Mouse (Mus musculus): ENCODE data around the gene Dpp6. TPM values are rescaled to one million over a fixed set of nuclear protein-coding genes. Genes with fewer than 3 reads are reported as not detected.

Dpp6 gene
- polyA plus RNA-seq (2016; fragmentation: Nextera tagmentation; extraction: Ambion mirVana), result 6.1 and 12.7 TPM in 2 replicates

DNA sequence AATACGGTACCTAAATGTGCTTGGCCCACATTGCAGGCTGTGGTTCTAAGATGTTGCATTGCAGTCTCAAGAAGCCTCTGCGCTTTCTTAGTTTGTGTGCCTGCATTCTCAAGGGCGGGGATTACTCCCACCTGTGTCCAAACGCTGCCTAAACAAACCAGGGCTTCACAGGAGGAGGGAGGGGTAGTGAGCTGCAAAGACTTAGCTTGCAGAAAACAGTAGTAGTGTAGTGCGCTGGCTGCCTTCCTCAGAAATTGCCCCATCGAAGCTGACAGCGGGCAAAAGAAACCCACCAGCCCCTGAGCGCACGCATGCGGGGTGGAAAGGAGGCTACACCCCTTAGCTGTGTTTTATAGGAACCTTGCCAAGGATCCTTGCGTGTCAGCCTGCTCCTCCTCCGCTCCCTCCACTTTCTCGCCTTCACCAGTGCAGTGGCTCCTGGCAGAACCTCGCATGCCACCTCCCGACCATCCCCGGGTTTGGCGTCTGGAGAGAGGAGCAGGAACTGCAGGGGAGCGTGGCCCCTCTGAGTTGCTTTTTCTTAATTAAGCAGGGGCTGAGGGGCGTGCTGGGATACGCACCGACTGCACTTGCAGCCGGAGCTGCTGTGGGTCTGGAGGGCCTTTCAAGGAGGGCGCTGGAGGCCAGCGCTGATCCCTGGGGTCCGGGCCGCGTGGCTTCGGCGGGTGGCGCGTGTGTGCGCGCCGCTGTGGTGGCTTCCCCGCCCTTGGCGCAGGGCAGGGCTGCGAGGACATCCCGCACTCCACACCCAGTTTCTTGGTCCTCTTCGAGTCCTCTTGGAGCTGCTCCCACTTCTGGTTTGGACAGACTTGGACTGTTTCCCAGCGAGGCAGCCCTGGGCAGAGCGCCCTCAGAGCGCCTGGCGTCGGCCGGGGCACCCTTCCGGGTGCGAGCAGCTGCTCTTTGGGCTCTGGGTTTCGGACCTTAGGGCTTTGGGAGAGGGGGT is at the start of gene Dpp6:
TSS of gene Dpp6 (plus strand) at position 229 of the 967 bp plus-strand sequence.
- peaks cover 11% of the 10 kb centered on the region for H3K4me1 ChIP-seq (replicated peaks)
- peak within 1 kb of the TSS; percentile 53 for H3K4me3 ChIP-seq
- no peaks in the 10 kb centered on the region for H3K36me3 ChIP-seq
- H3K27ac ChIP-seq, result 0 out of 2 replicates have a peak within 1 kb of the TSS, but pooled peaks have one; percentile 18
- peak; percentile 39 for DNase-seq (ENCODE audit: low spot score)
- peaks cover 33% of the 10 kb centered on the region for H3K27me3 ChIP-seq (ENCODE audit: insufficient read depth, poor library complexity, severe bottlenecking)
- 3% methylated on average over 48 of the region's 48 CpGs for WGBS
- H3K9me3 ChIP-seq, result no peaks in the 10 kb centered on the region

DNA sequence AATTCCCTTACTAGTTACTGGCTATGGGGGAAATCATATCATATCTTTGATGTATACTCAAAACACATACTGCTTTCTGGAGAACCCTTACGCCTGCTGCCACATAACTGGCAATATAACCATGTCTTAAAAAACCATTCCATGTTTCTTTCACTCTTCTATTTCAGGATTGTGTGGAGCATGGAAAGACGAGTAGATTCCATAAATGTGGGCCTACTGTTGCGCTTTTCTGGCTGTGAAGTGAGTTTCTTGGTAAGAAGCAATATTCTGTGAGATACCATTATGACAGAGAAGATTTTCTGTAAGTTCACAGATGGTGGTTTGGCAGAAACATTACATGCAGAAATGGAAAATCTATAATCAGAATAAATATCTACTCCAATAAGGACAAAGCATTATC is 33.0 kb upstream of the Dpp6 start:
- no peaks in the 10 kb centered on the region for H3K36me3 ChIP-seq
- 83% methylated on average over 3 of the region's 3 CpGs for WGBS
- no peak overlapping the region for H3K27ac ChIP-seq
- H3K4me1 ChIP-seq (replicated peaks), result no peaks in the 10 kb centered on the region
- H3K4me3 ChIP-seq, result no peak overlapping the region
- no peaks in the 10 kb centered on the region for H3K9me3 ChIP-seq
- DNase-seq (ENCODE audit: low spot score), result no peak
- no peaks in the 10 kb centered on the region for H3K27me3 ChIP-seq (ENCODE audit: insufficient read depth, poor library complexity, severe bottlenecking)

DNA sequence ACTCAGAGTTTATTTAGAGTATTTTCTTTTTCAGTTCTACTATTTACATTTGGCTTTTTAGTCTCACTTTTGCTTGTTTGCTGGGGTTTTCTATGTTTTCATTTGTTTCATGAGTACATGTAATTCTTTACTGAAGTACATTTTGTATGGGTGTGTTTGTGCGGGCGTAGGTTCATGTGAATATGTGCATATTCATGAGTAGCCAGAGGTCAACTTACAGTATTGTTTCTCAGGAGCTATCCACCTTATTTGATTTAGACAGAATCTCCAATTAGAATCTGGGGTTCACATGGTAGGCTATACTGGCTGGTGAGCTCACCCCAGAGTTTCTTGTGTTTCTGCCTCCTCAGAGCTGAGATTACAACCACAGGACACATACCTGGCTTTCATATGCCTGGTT is 21.5 kb upstream of the Dpp6 start:
- H3K36me3 ChIP-seq, result no peaks in the 10 kb centered on the region
- H3K4me3 ChIP-seq, result no peak overlapping the region
- no peaks in the 10 kb centered on the region for H3K4me1 ChIP-seq (replicated peaks)
- H3K9me3 ChIP-seq, result no peaks in the 10 kb centered on the region
- no peak overlapping the region for H3K27ac ChIP-seq
- no peak for DNase-seq (ENCODE audit: low spot score)
- H3K27me3 ChIP-seq (ENCODE audit: insufficient read depth, poor library complexity, severe bottlenecking), result no peaks in the 10 kb centered on the region
- WGBS, result 93% methylated on average over 2 of the region's 2 CpGs

DNA sequence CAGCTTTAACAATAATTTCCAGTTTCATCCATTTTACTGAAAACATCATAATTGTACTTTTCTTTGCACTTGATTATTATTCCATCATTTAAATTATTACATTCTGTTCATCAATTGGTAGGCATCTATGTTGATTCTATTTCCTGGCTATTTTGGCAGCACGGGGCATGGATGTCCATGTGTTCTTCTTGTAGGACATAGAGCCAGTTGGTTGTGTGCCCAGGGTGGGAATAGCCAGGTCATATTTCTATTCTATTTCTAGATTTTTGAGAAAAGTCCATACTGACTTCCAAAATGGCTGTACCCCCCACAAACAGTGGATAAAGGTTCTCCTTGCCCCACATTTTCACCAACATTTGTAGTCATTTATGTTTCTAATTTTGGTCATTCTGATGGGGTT is 19.0 kb downstream of the Dpp6 start:
- no peaks in the 10 kb centered on the region for H3K9me3 ChIP-seq
- no peak overlapping the region for H3K27ac ChIP-seq
- no peak for DNase-seq (ENCODE audit: low spot score)
- no peaks in the 10 kb centered on the region for H3K4me1 ChIP-seq (replicated peaks)
- H3K36me3 ChIP-seq, result no peaks in the 10 kb centered on the region
- H3K27me3 ChIP-seq (ENCODE audit: insufficient read depth, poor library complexity, severe bottlenecking), result no peaks in the 10 kb centered on the region
- 93% methylated on average over 1 of the region's 1 CpGs for WGBS
- H3K4me3 ChIP-seq, result no peak overlapping the region

DNA sequence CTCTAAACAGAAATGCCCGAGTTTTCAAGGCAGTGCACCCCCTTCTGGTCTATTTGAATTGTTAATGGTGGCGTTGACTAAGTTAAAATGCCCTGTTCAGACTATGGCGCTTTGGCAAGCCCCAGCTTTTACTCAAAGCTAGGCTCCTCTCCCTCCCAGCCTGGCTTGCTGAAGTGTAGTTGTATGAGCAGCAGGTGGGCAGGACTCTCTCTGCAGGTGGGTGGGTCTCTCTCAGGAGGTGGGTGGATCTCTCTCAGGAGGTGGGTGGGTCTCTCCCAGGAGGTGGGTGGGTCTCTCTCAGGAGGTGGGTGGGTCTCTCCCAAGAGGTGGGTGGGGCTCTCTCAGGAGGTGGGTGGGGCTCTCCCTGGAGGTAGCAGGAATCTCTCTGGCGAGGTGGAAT is 24.1 kb downstream of the Dpp6 start:
- 19% methylated on average over 4 of the region's 4 CpGs for whole genome bisulfite sequencing
- Histone ChIP-seq H3K4me3 (no peak overlapping the region), H3K4me1 (replicated peaks) (no peaks in the 10 kb centered on the region), H3K9me3 (no peaks in the 10 kb centered on the region), H3K36me3 (no peaks in the 10 kb centered on the region), H3K27ac (no peak overlapping the region), H3K27me3 (ENCODE audit: insufficient read depth, poor library complexity, severe bottlenecking) (no peaks in the 10 kb centered on the region)
- DNase-seq (ENCODE audit: low spot score), result no peak

DNA sequence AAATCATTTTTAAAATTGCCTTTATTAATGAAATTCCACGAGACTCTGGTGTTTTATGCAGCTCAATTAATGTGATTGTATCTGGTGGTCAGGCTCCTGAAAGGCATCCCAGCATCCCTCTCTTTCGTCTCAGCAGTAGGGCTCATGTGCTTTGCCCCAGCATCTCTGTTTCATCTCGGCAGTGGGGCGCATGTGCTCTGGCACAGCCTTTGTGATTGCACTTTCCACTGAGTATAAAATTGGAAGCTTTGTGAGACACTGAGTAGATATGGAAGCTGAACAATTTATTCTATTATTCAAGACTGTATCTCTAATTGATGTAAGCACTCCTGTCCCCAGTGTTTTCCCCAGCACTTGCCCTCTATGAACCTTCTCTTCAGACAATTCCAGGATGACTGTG is 37.7 kb downstream of the Dpp6 start:
- WGBS, result 68% methylated on average over 4 of the region's 4 CpGs
- Histone ChIP-seq H3K9me3 (no peaks in the 10 kb centered on the region), H3K36me3 (no peaks in the 10 kb centered on the region), H3K27ac (no peak overlapping the region), H3K27me3 (ENCODE audit: insufficient read depth, poor library complexity, severe bottlenecking) (no peaks in the 10 kb centered on the region), H3K4me1 (replicated peaks) (no peaks in the 10 kb centered on the region), H3K4me3 (no peak overlapping the region)
- DNase-seq (ENCODE audit: low spot score), result no peak

DNA sequence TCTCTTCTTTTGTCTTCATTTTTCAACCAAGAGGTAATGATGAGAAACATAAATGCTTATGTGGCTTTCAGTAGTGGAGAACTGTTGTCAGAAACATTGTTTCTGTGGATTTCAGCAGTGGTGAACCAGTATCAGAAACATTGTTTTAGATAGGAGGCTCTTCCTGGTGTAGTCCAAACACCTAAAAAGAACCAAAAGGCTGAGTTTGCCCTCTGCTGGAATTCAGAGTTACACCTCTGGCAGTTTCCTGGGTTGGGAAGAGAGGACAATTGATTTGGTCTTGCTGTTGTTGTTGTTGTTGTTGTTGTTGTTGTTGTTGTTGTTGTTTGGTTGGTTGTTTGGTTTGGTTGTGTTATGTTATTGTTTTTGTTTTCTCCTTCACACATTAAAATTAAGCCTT is 58.4 kb downstream of the Dpp6 start:
- no peak overlapping the region for H3K27ac ChIP-seq
- H3K9me3 ChIP-seq, result no peaks in the 10 kb centered on the region
- no peaks in the 10 kb centered on the region for H3K4me1 ChIP-seq (replicated peaks)
- H3K36me3 ChIP-seq, result no peaks in the 10 kb centered on the region
- DNase-seq (ENCODE audit: low spot score), result no peak
- H3K4me3 ChIP-seq, result no peak overlapping the region
- no peaks in the 10 kb centered on the region for H3K27me3 ChIP-seq (ENCODE audit: insufficient read depth, poor library complexity, severe bottlenecking)

DNA sequence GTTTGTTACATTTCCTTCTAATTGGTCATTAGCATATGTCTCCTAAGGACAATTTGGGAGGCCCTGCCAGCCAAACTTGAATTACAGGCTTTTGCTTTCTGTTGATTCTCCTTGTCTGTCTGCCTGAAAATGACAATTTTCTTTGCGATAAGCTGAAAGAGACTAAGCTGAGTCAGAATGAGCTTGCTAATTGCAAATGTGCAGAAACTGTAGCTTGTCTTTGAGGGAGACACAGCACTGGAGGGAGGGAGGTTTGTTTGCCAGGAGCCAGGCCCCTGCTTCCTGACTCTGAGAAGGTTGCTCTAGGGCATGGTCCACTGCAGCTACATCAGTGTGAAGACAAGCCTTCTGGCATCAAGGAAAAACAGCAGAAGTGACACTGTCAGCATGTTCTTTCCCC is 70.5 kb downstream of the Dpp6 start:
- no peak for DNase-seq (ENCODE audit: low spot score)
- no peaks in the 10 kb centered on the region for H3K4me1 ChIP-seq (replicated peaks)
- no peak overlapping the region for H3K27ac ChIP-seq
- H3K27me3 ChIP-seq (ENCODE audit: insufficient read depth, poor library complexity, severe bottlenecking), result no peaks in the 10 kb centered on the region
- WGBS, result 94% methylated on average over 1 of the region's 1 CpGs
- H3K36me3 ChIP-seq, result no peaks in the 10 kb centered on the region
- no peaks in the 10 kb centered on the region for H3K9me3 ChIP-seq
- H3K4me3 ChIP-seq, result no peak overlapping the region

DNA sequence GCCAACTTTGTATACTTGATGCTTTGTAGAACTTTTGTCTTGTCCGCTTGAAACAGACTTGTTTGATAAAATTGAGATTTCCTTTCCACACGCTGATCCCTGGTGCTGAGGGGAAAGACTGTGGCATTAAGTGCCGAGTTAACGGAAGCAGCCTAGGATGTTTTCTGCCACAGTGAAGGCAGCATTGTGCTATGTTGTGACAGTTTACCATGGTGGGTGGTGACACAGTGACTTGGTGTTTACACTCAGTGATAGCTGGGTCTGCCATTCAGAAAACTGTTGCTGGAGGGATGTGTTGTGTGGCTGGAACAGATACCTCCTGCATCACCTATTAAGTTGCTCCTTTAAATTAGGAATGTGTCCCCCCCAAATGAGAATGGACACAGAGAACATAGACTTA is 71.1 kb downstream of the Dpp6 start:
- WGBS, result 84% methylated on average over 4 of the region's 4 CpGs
- DNase-seq (ENCODE audit: low spot score), result no peak
- H3K4me1 ChIP-seq (replicated peaks), result no peaks in the 10 kb centered on the region
- H3K9me3 ChIP-seq, result no peaks in the 10 kb centered on the region
- no peak overlapping the region for H3K4me3 ChIP-seq
- no peaks in the 10 kb centered on the region for H3K36me3 ChIP-seq
- H3K27me3 ChIP-seq (ENCODE audit: insufficient read depth, poor library complexity, severe bottlenecking), result no peaks in the 10 kb centered on the region
- no peak overlapping the region for H3K27ac ChIP-seq

DNA sequence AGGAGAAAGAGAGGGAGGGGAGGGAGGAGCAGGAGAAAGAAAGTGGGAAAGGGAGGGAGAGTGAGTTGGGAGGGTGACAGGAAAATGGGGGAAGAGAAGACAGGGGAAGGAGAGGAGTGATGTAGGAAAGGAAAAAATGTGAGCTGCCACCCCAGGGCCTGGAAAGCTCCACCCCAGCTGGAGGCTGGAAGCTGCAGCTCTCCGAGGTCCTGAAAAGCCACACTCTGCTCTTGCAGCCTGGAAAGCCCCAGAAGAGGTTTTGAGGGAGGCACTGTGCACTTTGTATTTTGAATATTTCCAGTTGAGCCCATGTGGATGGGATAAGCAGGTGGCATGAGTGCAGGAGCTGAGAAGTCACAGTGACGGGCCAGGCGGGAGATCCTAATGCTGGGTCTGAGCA is 77.3 kb downstream of the Dpp6 start:
- peak; percentile 13 for DNase-seq (ENCODE audit: low spot score)
- 20% methylated on average over 3 of the region's 3 CpGs for whole genome bisulfite sequencing
- H3K9me3 ChIP-seq, result no peaks in the 10 kb centered on the region
- H3K4me3 ChIP-seq, result no peak overlapping the region
- H3K36me3 ChIP-seq, result no peaks in the 10 kb centered on the region
- no peaks in the 10 kb centered on the region for H3K27me3 ChIP-seq (ENCODE audit: insufficient read depth, poor library complexity, severe bottlenecking)
- no peak overlapping the region for H3K27ac ChIP-seq
- H3K4me1 ChIP-seq (replicated peaks), result no peaks in the 10 kb centered on the region

DNA sequence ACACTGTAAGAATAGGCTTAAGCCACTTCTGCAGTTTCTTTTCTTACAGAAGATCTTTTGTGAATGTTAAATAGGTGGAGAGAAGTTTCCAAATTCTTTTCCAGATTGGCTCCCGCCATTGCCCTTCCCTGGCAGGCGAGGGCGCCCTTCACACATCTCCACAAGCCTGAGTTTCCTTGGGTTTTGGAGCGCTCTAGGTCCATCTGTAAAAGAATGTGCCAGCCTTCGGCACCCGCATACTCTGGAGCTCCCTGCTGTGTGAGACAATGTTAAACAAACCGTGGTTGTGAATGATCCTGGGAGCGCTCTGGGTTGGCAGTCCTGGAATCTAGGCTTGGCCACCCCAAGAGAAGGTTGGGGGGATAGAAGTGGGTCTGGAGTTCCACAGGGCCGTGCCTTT is 86.8 kb downstream of the Dpp6 start:
- Histone ChIP-seq H3K27ac (peak overlapping the region; percentile 86), H3K9me3 (no peaks in the 10 kb centered on the region), H3K4me1 (replicated peaks) (peaks cover 24% of the 10 kb centered on the region), H3K36me3 (no peaks in the 10 kb centered on the region), H3K27me3 (ENCODE audit: insufficient read depth, poor library complexity, severe bottlenecking) (no peaks in the 10 kb centered on the region), H3K4me3 (peak overlapping the region; percentile 56)
- DNase-seq (ENCODE audit: low spot score), result no peak
- 2% methylated on average over 9 of the region's 9 CpGs for WGBS

DNA sequence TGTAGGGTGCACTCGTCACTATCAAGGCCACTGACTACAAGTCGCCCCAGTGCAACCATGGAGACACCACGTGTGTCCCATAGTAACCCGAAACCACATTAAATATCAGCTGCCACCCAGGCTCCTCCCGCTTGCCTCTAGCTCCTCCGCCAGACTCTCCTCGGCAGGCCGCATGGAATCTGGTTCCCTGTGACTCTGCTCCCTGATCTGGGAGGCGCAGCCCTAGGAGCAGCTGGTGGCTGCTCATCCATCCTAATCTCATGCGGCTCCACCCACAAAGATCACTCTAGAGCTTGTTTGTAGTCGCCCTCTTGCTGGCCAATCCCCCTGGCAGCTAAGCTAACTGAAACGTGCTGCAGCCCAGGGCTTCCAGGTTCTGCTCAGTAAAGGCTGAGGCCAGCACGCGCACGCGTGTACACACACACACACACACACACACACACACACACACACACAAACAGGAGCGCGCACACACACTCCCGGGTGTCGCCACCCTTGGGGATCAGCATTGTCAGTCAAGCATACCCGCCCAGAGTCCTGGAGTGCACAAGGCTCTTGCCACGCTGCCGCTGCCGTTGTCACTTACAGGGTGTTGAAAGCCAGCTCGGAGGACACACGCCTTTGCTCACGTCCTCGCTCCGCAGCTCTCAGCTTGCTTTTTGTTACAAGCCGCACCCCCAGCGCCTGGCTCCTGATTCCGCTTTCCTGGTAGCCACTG is 87.5 kb downstream of the Dpp6 start:
- Histone ChIP-seq H3K27me3 (ENCODE audit: insufficient read depth, poor library complexity, severe bottlenecking) (no peaks in the 10 kb centered on the region), H3K27ac (peak overlapping the region; percentile 86), H3K36me3 (no peaks in the 10 kb centered on the region), H3K4me3 (peak overlapping the region; percentile 56), H3K9me3 (no peaks in the 10 kb centered on the region), H3K4me1 (replicated peaks) (peaks cover 24% of the 10 kb centered on the region)
- WGBS, result under 1% methylated on average over 32 of the region's 32 CpGs
- peak; percentile 82 for DNase-seq (ENCODE audit: low spot score)

DNA sequence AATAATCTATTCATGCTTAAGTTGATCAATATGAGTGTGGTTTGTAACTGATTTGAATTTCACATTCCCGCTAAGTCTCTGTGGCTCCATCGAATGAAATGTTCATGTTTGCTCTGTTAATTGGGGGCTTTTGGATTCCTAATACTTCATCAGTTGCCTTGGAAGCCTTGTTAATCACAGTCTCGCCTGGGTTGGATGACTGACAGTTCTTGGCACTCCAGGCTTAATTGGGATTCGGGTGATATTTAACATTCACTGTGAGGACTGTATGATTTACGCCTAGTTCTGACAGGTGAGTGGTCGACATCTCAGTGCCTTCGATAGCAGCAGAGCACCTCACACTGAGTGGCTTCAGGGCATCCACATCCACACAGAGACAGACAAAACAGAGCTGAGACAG is 90.1 kb downstream of the Dpp6 start:
- DNase-seq (ENCODE audit: low spot score), result no peak
- Histone ChIP-seq H3K27ac (no peak overlapping the region), H3K4me3 (no peak overlapping the region), H3K36me3 (no peaks in the 10 kb centered on the region), H3K27me3 (ENCODE audit: insufficient read depth, poor library complexity, severe bottlenecking) (no peaks in the 10 kb centered on the region), H3K4me1 (replicated peaks) (peaks cover 29% of the 10 kb centered on the region), H3K9me3 (no peaks in the 10 kb centered on the region)
- WGBS, result 87% methylated on average over 7 of the region's 7 CpGs

Measured in hindbrain, embryonic 10.5 days (tissue).